Mouse (Mus musculus) brain, embryonic 14.5 days (tissue): ENCODE measurements around the gene Olfm1. TPM values are rescaled to one million over a fixed set of nuclear protein-coding genes. Genes with fewer than 3 reads are reported as not detected.

Experiments
- DNase-seq: peaks from one replicate; pipeline ENCODE4 v3.0.0-alpha.2; 2011; ENCODE audit warnings: low read depth
- CTCF ChIP-seq: fragments of 200-500 bp; IDR thresholded peaks from 2 replicates; pipeline ENCODE4 v1.5.1; 2012; ENCODE audit warnings: inconsistent platforms, mild to moderate bottlenecking, moderate library complexity, borderline replicate concordance; ENCODE audit not compliant: insufficient read depth, insufficient read length; ENCODE audit errors: extremely low read depth
- POLR2A ChIP-seq: fragments of 200-500 bp; IDR thresholded peaks from 2 replicates; pipeline ENCODE4 v1.6.1; 2012; ENCODE audit warnings: mild to moderate bottlenecking, inconsistent platforms, borderline replicate concordance; ENCODE audit not compliant: poor library complexity, insufficient read depth, insufficient read length, severe bottlenecking; ENCODE audit errors: extremely low read depth
- polyA plus RNA-seq: library from polyadenylated mRNA; depleted of rRNA; stranded (reverse); fragments of >200 nt; gene quantifications from 2 replicates; pipeline ENCODE4 v1.2.3, GENCODE M21; 2012

Olfm1 gene
- polyA plus RNA-seq, 1 experiment: 383 TPM

DNA sequence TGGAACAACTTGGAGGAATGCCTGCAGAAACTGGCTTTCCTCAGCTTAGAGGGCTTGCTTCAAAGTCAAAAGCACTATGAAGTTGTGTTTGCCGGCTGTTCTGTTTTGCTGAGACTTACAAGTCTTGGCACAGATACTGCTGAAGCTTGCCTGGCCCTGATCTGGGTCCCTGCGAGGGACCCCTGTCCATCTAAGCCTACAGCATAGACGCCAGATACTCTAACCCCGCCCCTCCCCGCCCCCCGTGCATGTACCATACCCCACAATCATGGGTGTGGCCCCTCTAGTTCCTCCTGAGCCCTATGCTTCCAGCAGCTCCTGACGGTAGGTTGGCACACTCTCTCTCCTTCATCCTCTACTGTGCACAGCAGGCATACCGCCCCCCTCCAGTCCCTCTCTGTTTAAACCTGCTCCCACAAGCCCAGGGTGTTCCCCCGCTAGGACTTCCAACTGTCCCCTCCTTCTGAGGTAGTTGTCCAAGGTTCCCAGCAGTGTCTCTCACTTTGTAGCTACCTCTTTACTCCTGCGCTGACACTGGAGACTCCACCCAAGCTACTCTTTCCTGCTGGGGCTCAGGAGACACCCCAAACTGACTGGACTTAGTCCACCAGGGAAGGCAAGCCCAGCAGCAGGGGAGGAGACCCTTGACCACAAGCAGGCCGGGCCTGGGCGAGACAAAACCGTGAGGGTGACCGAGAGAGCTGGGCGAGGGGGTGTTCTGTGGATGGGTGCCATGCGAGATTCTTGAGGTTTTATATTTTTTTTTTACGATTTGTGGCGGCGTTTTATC, 12.1 kb downstream of the Olfm1 start:
- TF ChIP-seq CTCF (no peak), POLR2A (no peak)
- peak; percentile 52 for DNase-seq

DNA sequence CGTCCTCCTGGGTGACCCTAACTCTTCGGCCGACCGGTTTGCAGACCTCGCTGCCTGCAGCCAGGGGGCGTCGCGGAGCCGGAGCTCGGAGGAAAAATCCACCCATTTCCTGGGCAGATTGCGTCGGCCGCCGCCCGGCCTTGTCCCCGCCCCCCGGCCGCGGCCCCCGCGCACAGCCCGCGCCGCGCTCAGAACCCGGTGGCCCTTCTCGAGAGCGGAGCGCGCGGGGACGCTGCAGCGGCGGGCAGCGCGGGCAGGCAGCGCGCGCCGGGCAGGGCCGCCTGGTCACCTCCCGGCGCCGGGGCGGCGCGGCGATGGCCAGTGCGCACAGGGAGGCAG, 12.6 kb downstream of the Olfm1 start:
- peak; percentile 90 for DNase-seq
- TF ChIP-seq CTCF (peak; percentile 85), POLR2A (no peak)

DNA sequence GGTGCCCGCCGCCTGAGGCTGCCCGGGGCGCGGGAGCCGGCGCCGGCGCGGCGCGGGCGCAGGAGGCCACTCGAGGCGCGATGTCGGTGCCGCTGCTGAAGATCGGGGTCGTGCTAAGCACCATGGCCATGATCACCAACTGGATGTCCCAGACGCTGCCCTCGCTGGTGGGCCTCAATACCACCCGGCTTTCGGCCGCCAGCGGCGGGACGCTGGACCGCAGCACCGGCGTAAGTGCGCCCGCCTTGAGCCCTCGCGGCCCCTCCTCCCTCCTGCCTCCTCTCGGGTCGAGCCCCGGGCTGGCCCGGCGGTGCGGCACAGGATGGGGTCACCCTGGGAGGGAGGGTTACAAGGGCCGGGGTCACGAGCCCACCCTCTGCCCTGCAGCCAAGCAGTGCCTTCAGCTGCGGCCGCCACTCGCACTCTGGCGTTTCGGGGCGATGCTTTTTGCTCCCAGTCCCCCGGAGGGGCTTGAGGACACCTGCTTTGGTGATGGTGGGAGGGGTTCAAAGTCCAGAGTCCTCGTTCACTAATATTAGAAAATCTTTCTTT, 13.2 kb downstream of the Olfm1 start:
- no peak for DNase-seq
- no peak for TF ChIP-seq CTCF
- no peak for TF ChIP-seq POLR2A

DNA sequence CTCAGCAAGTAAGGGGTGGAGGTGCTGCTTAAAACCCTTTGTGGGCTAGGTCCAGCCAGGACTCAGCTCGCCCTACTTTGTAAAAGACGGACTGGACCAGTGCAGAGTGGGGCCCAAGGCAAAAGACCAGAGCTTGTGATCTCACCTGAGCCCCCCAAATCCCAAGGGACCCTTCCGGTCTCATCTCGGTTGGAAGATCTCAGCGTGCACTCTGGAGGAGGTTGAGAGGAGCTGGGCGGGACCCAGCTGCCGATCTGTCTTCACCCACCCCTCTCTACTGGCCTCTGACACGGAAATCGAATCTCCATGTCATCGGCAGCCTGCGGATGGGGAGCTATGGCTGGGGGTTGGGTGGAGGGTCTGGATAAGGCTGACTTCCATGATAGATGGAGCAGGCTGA, 13.7 kb downstream of the Olfm1 start:
- no peak for DNase-seq
- TF ChIP-seq POLR2A: no peak
- no peak for TF ChIP-seq CTCF

DNA sequence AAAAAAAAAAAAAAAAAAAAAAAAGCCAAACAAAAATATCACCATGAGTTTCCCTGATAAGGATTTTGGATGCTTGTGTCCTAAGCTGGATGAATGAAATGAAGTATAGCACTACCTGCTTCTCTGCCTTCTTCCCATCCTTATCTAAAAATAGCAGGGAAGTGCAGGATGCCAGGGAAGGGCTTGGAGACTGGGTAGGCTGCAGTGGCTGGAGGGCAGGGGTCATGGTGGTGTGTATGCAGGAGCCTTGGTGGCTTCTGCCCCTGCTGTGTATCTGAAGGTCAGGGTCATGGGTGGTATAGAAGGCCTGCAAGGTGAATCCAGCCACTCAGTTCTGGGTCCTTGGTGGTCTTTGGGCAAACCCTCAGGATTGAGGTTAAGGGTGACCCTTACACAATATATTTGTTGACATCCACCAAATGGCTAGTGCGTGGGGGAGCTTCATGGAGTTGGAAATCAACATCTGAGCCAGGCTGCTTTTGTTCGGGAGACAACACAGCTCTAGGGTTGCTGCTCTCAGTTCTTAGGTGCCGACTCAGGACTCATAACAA, 14.5 kb downstream of the Olfm1 start:
- no peak for DNase-seq
- no peak for TF ChIP-seq POLR2A
- no peak for TF ChIP-seq CTCF

DNA sequence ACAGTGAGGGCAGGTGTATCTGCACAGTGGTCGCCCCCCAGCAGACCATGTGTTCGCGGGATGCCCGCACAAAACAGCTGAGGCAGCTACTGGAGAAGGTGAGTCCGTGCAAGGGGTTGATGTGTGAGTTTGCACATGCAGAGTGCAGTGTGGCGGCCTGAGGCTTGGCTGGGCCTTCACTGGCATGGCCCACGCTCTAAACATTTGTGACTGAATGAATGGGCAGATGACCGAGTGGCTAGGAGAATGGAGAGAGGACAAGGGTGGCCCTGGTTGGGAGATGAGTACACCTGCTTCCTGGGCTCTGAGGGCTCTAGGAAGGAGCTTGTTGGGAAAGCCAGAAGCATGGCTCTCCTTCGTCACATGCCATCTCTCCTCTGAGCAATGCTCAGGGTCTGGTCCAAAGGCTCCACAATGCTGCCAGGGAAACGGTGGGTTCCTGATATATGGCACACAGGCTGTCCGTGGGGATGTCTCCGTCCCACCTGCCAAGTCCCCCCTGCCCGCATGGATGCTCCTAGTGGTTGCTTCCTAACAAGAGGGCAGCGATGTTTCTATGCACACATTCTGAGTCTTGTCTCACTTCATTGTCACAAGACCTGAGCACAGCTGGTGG, 15.4 kb downstream of the Olfm1 start:
- no peak for DNase-seq
- TF ChIP-seq POLR2A (no peak), CTCF (no peak)

DNA sequence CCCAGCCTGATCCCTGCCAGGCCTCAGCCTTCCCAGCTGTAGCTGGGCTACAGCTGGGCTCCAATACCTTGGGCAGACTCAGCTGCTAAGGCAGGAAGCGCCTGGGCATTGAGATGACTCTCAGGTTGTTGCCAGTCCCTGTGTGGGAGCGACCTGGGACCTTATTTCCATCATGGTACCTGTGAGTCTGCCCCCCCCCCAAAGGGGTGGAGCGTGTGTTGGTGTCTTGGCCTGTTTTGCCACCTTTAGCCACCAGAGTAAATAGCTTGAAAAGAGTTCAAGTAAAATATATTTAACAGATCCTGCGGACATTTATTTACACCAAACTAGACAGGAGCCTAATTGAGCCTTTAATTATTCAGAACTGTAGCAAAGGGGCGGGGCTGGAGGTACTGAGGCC, 16.4 kb downstream of the Olfm1 start:
- TF ChIP-seq CTCF (no peak), POLR2A (no peak)
- DNase-seq: no peak

DNA sequence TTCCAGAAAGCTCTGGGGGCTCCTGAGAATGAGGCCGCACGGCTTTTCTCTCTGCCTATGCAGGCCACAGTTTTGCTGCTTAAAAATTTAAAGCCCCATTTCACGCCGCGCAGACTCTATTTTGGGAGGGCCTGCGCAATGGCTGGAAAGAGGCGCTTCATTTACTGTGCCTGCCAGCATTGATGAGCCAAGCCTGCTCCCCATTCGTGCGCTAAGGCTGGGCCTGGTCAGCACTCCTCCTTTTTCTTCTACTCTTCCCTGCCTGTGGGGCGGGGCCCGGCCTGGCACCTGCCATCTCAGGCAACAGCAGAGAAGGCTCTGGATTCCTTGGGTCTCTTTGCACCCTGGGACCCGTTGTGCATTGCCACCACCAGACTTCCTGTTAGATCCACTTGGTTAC, 16.9 kb downstream of the Olfm1 start:
- DNase-seq: peak; percentile 56
- TF ChIP-seq POLR2A (no peak), CTCF (no peak)

DNA sequence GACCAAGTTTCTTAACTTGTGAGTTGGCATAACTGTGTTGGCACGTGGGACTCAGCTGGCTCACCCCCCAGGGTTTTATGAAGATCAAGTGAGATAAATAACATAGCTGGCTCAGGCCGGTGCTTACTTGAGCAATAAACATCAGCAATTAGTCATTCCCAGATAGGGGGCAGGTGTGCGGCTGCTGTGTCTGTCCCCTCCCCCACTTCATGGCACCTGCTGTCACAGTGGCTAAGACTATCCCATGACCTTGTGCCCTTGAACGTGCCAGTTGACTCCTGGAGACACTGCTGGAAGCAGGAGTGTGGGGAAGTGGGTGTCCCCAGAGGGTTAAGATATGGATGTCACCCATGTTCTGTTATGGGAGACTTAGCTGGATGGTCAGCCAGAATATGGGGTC, 17.5 kb downstream of the Olfm1 start:
- DNase-seq: no peak
- TF ChIP-seq POLR2A (no peak), CTCF (no peak)

DNA sequence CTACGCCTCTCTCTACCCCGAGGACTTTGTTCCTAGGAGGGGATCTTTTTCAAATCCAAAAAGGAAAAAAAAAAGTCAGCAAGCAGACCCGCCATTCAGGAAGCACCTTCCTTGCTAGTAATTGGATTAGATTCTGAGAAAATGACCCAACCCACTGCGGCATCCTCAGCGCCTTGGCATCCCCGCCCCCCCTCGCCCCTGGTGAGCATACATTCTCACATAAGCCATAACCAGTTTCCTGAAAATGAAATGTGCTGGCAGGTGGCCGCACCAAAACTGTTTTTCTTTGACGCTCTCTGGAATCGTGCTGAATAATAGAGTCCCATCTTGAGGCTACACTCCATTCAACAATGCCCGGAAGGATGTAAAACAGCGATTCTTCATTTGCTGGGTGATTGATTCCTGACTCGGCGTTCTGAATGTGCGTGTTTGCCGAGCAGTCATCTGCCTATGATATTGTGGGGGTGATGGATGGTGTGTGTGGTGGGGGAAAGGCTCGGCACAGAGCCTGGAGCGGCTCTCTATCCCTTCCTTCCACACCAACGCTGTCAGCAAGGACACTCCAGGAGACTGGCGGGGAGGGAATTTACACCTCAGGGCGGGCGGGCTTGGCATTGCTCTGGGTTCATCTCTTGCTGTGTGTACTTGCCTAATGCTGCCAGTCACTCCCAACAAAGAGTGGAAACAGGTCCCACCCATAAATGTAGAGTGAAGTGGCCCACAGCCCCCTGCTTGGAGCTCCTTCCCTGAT, 18.9 kb downstream of the Olfm1 start:
- TF ChIP-seq POLR2A (no peak), CTCF (no peak)
- peak; percentile 56 for DNase-seq

DNA sequence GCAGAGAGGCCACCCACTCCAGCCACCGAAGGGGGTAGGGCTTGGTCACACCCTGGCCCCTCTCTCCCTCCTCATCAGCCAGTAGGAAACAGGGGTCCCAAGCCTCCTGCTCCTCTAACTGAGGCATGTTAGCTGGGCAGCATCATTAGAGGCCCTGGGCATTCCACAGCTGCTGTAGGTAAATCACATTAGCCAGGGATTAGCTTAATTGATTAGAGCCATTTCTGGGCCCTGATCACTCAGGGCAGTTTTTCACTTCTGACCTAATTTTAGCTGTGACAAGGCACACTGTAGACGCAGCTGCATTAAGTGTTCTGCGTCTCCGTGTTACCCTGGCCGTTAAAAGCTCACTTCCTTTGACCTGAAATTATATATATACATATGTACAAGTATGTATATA, 20.1 kb downstream of the Olfm1 start:
- no peak for DNase-seq
- no peak for TF ChIP-seq POLR2A

DNA sequence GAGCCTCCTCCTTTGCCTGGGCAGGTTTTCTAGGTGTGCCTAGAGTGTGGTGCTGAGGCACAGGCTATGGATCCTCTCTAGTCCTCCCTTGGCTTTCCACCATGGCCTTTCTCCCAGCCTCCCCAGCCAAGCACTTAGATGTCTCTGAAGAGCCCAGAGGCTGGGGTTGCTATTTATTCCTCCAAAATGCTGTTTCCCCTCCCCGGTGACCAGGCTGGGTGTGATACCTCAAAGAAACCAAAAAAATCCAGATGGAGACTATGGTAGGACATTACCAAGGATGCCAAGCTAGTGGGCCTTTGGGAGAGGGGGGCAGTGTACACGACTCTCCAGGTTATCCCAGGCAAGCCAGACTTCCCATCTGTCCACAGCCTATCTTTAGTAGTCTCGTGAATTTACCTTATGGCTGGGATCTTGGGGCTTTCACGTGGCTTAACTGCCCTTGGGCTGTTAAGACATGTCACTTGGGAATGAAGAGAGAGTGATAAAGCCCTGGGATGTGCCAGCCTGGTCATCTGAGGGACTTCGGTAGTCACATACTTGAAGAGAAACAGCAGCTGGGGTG, 23.5 kb downstream of the Olfm1 start:
- no peak for DNase-seq
- TF ChIP-seq CTCF: no peak
- no peak for TF ChIP-seq POLR2A

DNA sequence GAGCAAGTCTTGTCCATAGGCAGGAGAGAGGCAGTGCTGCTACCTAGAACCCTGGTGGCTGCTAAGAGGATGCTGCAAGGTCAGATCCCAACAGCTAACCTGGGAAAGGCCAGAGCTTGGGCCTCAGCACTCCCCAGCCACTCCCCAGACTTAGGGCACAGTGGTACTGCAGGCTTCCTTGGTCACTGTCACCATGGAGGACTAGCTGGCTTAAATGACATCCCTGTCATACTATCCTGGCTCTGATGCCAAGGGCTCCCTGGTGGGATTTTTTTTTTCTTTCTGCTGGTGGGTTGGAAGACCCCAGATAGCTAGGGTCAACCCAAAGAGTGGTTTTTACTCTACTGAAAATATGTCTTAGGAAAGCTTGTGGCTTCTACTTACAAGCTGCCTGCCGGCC, 25.0 kb downstream of the Olfm1 start:
- TF ChIP-seq CTCF (no peak), POLR2A (no peak)
- no peak for DNase-seq
